Mouse (Mus musculus): ENCODE results near the gene Hpcal1. TPM values are rescaled to one million over a fixed set of nuclear protein-coding genes. Genes with fewer than 3 reads are reported as not detected.
"Not testable (repeated sequence)": the region's sequence is repeated elsewhere in the genome, so short reads cannot be mapped to it uniquely, and the experiment has no call there.

The Hpcal1 gene
- polyA plus RNA-seq, 1 experiment from 2014 or later = 57.6 TPM

DNA sequence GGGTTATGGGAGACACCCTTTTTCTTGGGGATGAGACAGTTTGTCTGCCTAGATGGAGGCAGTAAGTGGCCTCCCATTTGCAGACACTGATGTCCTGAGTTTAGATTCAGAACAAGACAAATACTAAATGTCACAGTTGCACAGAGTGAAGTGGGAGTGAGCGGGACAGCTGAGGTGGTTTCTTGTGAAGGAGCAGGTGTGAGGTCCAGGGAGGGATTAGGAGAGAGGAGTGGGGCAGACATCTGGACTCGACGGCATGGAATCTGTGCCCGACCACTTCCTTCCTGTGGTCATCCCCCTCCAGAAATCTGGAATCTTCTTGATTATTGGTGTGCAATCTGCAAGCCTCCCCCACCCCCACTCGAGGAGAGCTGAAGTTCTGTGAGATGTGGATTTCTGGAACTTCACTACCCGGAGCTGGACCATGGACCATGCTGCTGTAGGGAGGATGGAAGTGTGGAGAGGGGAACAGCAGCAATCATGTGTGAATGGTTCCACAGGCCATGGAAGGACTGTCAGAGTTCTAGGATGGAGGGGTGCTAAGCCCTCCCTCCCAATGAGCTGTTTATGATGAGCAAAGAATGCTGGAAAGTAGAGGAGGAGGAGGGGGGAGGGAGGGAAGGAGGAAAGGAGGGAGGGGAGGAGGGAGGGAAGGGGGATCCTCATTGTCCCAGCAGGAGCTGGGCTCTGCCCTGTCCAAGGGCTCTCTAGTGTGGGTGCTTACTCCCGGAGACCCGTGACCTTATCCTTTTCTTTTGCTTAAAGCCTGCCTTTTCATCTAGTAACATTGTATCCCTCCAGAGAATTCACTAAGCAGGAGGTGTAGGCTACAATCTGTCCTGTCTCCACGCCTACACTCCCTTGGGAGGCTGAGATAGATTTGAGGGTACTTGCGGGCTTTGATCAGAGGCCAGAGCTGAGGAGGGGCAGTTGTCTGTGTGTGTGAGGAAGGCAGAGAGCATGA, 56.8 kb downstream of the Hpcal1 start:
- no peaks in the 10 kb centered on the region for H3K9me3 ChIP-seq
- WGBS = 34% methylated on average over 10 of the region's 10 CpGs
- H3K9ac ChIP-seq = no peak overlapping the region
- ATAC-seq (ENCODE audit: insufficient number of reproducible peaks, insufficient read depth, low FRiP score, low TSS enrichment, low read depth) = no peak
- no peaks in the 10 kb centered on the region for H3K27me3 ChIP-seq
- H3K4me3 ChIP-seq = no peak overlapping the region
- no peaks in the 10 kb centered on the region for H3K36me3 ChIP-seq
- H3K27ac ChIP-seq = no peak overlapping the region
- peaks cover 67% of the 10 kb centered on the region for H3K4me1 ChIP-seq
- H3K4me2 ChIP-seq = no peak overlapping the region

DNA sequence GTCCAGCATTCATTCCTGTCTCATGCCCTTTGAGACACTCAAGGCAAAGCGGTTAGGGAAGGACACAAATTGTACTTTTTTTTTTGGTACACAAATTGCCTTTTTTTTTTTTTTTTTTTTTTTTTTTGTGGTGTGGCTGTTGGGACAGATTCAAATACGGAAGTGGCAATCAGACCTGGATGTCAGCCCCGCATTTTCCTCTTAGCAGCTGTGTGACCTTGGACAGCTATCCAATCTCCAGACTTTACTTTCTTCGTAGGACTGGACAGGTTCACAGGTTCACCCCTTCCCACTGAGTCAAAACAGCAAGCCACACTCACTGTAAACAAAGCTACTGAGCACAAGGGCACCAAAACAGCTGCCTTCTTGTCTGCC, 57.5 kb downstream of the Hpcal1 start:
- Histone ChIP-seq H3K4me1 (peaks cover 63% of the 10 kb centered on the region), H3K36me3 (no peaks in the 10 kb centered on the region), H3K4me3 (no peak overlapping the region), H3K9ac (no peak overlapping the region), H3K4me2 (no peak overlapping the region), H3K27ac (no peak overlapping the region), H3K27me3 (no peaks in the 10 kb centered on the region), H3K9me3 (no peaks in the 10 kb centered on the region)
- ATAC-seq (ENCODE audit: insufficient number of reproducible peaks, insufficient read depth, low FRiP score, low TSS enrichment, low read depth) = no peak
- WGBS = 43% methylated on average over 4 of the region's 4 CpGs

DNA sequence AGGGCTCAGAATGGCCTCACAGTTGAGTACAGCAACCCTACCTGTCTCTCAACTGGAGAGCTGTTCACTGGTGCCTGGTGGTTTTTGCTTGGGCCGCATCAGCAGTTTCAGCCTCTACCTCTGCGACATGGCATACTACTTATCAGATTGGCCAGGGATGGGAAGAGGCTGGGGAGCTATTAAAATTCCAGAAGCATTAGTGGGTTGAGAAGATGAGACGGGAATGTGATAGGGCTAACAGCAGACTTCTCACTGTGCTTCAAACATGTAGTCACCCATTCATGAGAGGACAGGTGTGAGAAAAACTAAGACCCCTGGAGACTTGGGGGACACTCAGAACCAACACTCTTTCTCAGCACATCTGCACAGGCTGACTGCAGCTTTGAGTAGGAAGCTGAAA, 59.1 kb downstream of the Hpcal1 start:
- no peak for ATAC-seq (ENCODE audit: insufficient number of reproducible peaks, insufficient read depth, low FRiP score, low TSS enrichment, low read depth)
- Histone ChIP-seq H3K4me2 (no peak overlapping the region), H3K9me3 (no peaks in the 10 kb centered on the region), H3K4me3 (no peak overlapping the region), H3K27me3 (no peaks in the 10 kb centered on the region), H3K27ac (no peak overlapping the region), H3K9ac (0 out of 2 replicates have a peak overlapping the region, but pooled peaks have one; percentile 21), H3K36me3 (no peaks in the 10 kb centered on the region), H3K4me1 (peaks cover 53% of the 10 kb centered on the region)
- 63% methylated on average over 3 of the region's 3 CpGs for WGBS

DNA sequence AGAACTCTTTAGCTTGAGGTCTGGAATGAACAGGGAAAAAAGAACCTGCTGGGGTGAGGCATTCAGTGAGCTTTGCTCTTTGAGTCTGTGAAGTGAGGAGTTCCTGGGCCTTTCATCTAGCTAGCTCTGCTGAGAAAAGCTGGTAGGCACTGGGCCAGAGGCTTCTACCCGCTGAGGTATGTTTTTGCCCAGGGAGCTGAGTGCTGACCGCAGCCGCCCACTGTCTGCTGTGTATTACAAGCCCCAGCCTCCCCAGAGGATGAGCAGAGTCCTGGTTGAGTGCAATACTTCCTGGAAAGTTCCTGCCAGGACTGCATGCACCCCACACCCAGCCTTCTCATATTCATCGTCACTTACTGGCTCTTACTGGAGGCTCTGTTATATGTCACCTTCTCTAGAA, 59.8 kb downstream of the Hpcal1 start:
- Histone ChIP-seq H3K27ac (no peak overlapping the region), H3K4me1 (peaks cover 46% of the 10 kb centered on the region), H3K9me3 (no peaks in the 10 kb centered on the region), H3K9ac (0 out of 2 replicates have a peak overlapping the region, but pooled peaks have one; percentile 21), H3K4me2 (no peak overlapping the region), H3K36me3 (no peaks in the 10 kb centered on the region), H3K4me3 (no peak overlapping the region), H3K27me3 (no peaks in the 10 kb centered on the region)
- WGBS = 66% methylated on average over 4 of the region's 4 CpGs
- ATAC-seq (ENCODE audit: insufficient number of reproducible peaks, insufficient read depth, low FRiP score, low TSS enrichment, low read depth) = no peak

DNA sequence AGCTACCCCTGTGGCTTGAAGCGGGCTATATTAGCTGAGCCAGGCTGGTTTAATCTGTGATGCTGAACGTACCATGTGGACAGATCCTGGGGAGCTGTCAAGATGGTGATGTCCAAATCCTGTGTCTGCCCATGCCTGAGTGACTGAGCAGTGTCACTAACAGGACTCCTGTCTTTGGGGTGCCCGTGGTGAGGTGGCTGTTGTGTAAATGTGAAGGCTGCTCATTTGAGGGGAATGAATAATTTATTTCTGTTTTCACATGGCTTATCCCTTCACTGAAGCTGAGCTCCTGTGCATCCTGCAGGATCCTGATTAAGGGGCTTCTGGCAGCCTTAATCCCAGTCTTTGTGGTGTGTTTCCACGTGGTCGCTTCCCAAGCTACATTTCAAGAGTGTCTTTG, 62.2 kb downstream of the Hpcal1 start:
- Histone ChIP-seq H3K27me3 (no peaks in the 10 kb centered on the region), H3K4me1 (peaks cover 23% of the 10 kb centered on the region), H3K4me2 (no peak overlapping the region), H3K27ac (no peak overlapping the region), H3K4me3 (no peak overlapping the region), H3K36me3 (no peaks in the 10 kb centered on the region), H3K9me3 (no peaks in the 10 kb centered on the region), H3K9ac (no peak overlapping the region)
- WGBS = 34% methylated on average over 5 of the region's 5 CpGs
- ATAC-seq (ENCODE audit: insufficient number of reproducible peaks, insufficient read depth, low FRiP score, low TSS enrichment, low read depth) = no peak

DNA sequence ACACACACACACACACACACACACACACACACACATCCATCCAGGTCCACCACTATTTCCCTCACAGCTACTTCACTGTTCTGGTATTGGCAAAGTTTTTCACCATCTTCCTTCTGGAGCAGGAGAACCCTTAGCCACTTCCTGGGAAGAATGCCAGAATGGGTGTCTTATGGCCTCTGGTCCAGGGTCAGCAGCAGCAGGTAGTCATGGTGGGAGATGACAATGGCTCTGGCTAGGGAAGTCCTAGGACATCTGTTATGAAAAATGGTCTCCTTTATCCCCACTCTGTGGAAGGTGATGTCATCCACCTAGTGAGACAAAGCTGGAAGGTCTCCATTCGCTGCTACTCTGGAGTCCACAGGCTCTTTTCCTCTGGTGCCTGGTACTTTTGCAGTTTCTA, 64.1 kb downstream of the Hpcal1 start:
- no peaks in the 10 kb centered on the region for H3K27me3 ChIP-seq
- no peak overlapping the region for H3K4me2 ChIP-seq
- H3K9me3 ChIP-seq = no peaks in the 10 kb centered on the region
- no peak overlapping the region for H3K27ac ChIP-seq
- H3K4me1 ChIP-seq = peaks cover 13% of the 10 kb centered on the region
- H3K4me3 ChIP-seq = no peak overlapping the region
- WGBS = 89% methylated on average over 1 of the region's 1 CpGs
- H3K36me3 ChIP-seq = no peaks in the 10 kb centered on the region
- no peak for ATAC-seq (ENCODE audit: insufficient number of reproducible peaks, insufficient read depth, low FRiP score, low TSS enrichment, low read depth)
- H3K9ac ChIP-seq = no peak overlapping the region

DNA sequence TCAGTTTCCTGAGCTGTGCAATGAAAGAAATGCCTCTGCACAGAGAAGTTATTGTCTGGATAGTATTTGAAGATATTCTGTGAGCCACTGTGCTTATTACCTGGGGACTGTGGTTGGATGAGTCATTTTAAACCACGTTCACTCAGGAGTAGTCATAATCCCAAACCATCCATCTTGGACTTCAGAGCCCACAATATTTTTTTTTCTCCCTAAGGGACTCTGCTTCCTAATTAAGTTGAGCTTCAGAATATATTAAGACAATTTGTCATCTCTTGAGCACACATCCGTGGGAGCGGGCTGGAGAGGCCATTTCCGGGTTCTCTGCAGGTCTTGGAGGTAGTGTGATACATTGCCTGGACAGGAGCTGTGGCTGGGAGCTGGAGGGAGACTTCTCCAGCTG, 66.2 kb downstream of the Hpcal1 start:
- H3K4me1 ChIP-seq = 0 out of 2 replicates have a peak, but pooled peaks cover 3% of the 10 kb centered on the region
- no peak overlapping the region for H3K4me3 ChIP-seq
- no peak for ATAC-seq (ENCODE audit: insufficient number of reproducible peaks, insufficient read depth, low FRiP score, low TSS enrichment, low read depth)
- H3K9ac ChIP-seq = no peak overlapping the region
- no peaks in the 10 kb centered on the region for H3K27me3 ChIP-seq
- no peaks in the 10 kb centered on the region for H3K36me3 ChIP-seq
- H3K4me2 ChIP-seq = no peak overlapping the region
- no peak overlapping the region for H3K27ac ChIP-seq
- WGBS = 81% methylated on average over 4 of the region's 4 CpGs
- no peaks in the 10 kb centered on the region for H3K9me3 ChIP-seq

DNA sequence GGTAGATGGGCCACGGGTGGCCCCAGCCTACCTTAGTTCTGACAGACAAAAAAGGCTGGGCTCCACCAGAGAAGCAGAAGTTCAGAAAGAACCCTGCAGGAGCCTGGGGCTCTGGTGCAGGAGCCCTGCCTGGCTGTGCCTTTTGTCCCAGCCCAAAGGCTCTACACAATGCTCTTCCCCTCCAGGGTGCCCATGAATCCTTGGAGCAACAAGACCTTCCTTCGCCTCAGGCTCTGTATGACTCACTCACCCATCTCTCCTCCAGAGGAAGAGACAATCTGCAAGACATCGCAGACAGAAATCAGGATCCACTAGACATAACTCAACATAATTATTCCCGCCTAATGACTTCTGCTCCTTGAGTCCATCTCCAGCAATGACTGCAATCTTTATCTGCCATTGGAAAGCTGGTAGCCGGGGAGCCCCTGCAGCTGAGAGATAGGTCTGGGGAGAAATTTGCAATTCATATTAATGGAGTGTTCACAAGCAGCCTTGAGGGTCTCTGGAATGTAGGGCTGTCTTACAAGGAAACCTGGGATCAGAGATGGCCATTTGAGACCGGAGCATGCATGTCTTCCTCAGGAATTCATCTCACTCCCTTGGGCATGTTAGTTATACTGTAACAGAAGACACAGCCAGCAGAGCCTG, 71.8 kb downstream of the Hpcal1 start:
- no peak overlapping the region for H3K9ac ChIP-seq
- H3K4me2 ChIP-seq = no peak overlapping the region
- H3K9me3 ChIP-seq = no peaks in the 10 kb centered on the region
- no peak overlapping the region for H3K4me3 ChIP-seq
- no peaks in the 10 kb centered on the region for H3K27me3 ChIP-seq
- no peak overlapping the region for H3K27ac ChIP-seq
- H3K36me3 ChIP-seq = no peaks in the 10 kb centered on the region
- peaks cover 24% of the 10 kb centered on the region for H3K4me1 ChIP-seq
- WGBS = 57% methylated on average over 6 of the region's 6 CpGs
- ATAC-seq (ENCODE audit: insufficient number of reproducible peaks, insufficient read depth, low FRiP score, low TSS enrichment, low read depth) = no peak

DNA sequence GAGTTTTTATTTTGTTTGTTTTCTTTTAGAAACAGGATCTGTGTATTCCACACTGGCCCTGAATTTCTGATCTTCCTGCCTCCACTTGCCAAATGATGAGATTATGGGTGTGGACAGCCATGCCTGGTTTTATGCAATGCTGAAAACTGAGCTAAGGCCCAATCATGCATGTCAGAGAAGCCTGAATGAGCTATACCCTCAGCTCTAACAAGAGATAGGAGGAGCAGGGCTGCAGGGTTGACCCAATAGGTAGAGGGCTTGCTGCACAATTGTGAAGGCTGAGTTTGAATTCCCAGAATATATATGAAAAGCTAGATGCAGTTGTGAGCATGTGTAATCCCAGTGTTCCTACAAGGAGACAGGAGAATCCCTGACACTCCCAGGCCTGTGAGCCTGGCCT, 72.4 kb downstream of the Hpcal1 start:
- no peak overlapping the region for H3K4me3 ChIP-seq
- no peak overlapping the region for H3K4me2 ChIP-seq
- no peak overlapping the region for H3K9ac ChIP-seq
- H3K9me3 ChIP-seq = no peaks in the 10 kb centered on the region
- H3K27me3 ChIP-seq = no peaks in the 10 kb centered on the region
- no peaks in the 10 kb centered on the region for H3K36me3 ChIP-seq
- H3K27ac ChIP-seq = no peak overlapping the region
- H3K4me1 ChIP-seq = peaks cover 24% of the 10 kb centered on the region
- ATAC-seq (ENCODE audit: insufficient number of reproducible peaks, insufficient read depth, low FRiP score, low TSS enrichment, low read depth) = no peak

DNA sequence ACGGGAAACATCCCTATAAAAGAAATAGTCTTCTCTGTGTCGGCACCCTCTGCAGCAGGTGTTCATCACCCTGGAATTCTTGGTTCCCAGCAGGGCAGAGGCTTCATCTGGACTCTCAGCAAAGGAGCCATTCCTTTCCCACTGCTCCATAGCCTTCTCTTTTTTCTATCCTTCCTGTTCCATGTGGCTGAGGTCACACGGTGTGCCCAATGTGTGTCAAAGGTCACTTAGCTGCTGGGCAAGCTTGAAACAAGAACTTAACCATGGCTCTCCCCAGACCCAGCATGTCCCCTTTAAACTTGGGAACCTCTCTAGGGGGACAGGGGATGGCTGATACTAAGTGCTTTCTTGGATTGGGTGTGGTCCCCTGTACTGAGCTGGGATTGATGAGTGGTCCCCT, 73.3 kb downstream of the Hpcal1 start:
- Histone ChIP-seq H3K4me1 (peaks cover 24% of the 10 kb centered on the region), H3K4me3 (no peak overlapping the region), H3K27ac (no peak overlapping the region), H3K4me2 (no peak overlapping the region), H3K27me3 (no peaks in the 10 kb centered on the region), H3K9me3 (no peaks in the 10 kb centered on the region), H3K9ac (no peak overlapping the region), H3K36me3 (no peaks in the 10 kb centered on the region)
- no peak for ATAC-seq (ENCODE audit: insufficient number of reproducible peaks, insufficient read depth, low FRiP score, low TSS enrichment, low read depth)
- 71% methylated on average over 3 of the region's 3 CpGs for WGBS

DNA sequence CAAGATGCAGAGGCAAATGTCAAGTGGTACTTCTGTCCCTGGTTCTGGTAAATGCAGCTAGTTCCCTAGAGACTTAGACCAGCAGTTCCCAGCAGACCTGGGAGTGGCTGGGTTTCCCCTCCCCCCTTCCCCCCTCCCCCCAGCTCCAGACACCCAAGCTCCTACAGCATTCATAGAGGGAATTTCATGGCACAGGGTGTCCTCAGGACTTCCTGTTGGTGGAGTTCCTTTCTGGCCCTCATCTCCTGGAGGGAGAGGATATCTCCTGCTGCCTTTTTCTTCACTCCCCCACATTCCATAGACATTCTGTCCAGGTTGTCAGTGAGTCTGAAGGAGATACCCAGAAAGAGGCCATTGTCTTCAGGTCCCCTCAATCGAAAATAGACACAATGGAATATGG, 76.9 kb downstream of the Hpcal1 start:
- ATAC-seq (ENCODE audit: insufficient number of reproducible peaks, insufficient read depth, low FRiP score, low TSS enrichment, low read depth); H3K27me3 ChIP-seq; H3K36me3 ChIP-seq; H3K4me3 ChIP-seq; H3K4me2 ChIP-seq; H3K9me3 ChIP-seq; H3K9ac ChIP-seq; H3K27ac ChIP-seq: not testable (repeated sequence)
- WGBS = 73% methylated on average over 1 of the region's 1 CpGs
- peaks cover 30% of the 10 kb centered on the region for H3K4me1 ChIP-seq

Measured in embryonic facial prominence, embryonic 13.5 days (tissue).